Mouse (Mus musculus): ENCODE data around the gene Nell2.
"Not testable (repeated sequence)": the region's sequence is repeated elsewhere in the genome, so short reads cannot be mapped to it uniquely, and the experiment has no call there.

Gene Nell2

GRCm38 (mm10) chr15:95527948-95528861 is at the start of gene Nell2:
TSS of gene Nell2 (minus strand) at chr15:95528559.
- DNase-seq (ENCODE audit: low read depth, low spot score), result peak; percentile 34

GRCm38 (mm10) chr15:95574661-95575060 is 46.3 kb upstream of the Nell2 start:
- DNase-seq (ENCODE audit: low read depth, low spot score), result no peak

- no peak for DNase-seq (ENCODE audit: low read depth, low spot score)
Observed at GRCm38 (mm10) chr15:95569606-95570005, 41.2 kb upstream of the Nell2 start.

GRCm38 (mm10) chr15:95565160-95565559 is 36.8 kb upstream of the Nell2 start:
- no peak for DNase-seq (ENCODE audit: low read depth, low spot score)

GRCm38 (mm10) chr15:95561303-95561702 is 32.9 kb upstream of the Nell2 start:
- no peak for DNase-seq (ENCODE audit: low read depth, low spot score)

GRCm38 (mm10) chr15:95550011-95550410 is 21.7 kb upstream of the Nell2 start:
- DNase-seq (ENCODE audit: low read depth, low spot score), result no peak

- no peak for DNase-seq (ENCODE audit: low read depth, low spot score)
Observed at GRCm38 (mm10) chr15:95542632-95543031, 14.3 kb upstream of the Nell2 start.

- no peak for DNase-seq (ENCODE audit: low read depth, low spot score)
Observed at GRCm38 (mm10) chr15:95536724-95537123, 8.4 kb upstream of the Nell2 start.

- DNase-seq (ENCODE audit: low read depth, low spot score), result no peak
Observed at GRCm38 (mm10) chr15:95536230-95536629, 7.9 kb upstream of the Nell2 start.

GRCm38 (mm10) chr15:95534644-95535043 is 6.3 kb upstream of the Nell2 start:
- no peak for DNase-seq (ENCODE audit: low read depth, low spot score)

GRCm38 (mm10) chr15:95527461-95527947 is 855 bp downstream of the Nell2 start:
- no peak for DNase-seq (ENCODE audit: low read depth, low spot score)

- DNase-seq (ENCODE audit: low read depth, low spot score), result no peak
Observed at GRCm38 (mm10) chr15:95526626-95527411, 1.5 kb downstream of the Nell2 start.

GRCm38 (mm10) chr15:95525997-95526396 is 2.4 kb downstream of the Nell2 start:
- no peak for DNase-seq (ENCODE audit: low read depth, low spot score)

GRCm38 (mm10) chr15:95518204-95518603 is 10.2 kb downstream of the Nell2 start:
- no peak for DNase-seq (ENCODE audit: low read depth, low spot score)

- not testable (repeated sequence) for DNase-seq (ENCODE audit: low read depth, low spot score)
Observed at GRCm38 (mm10) chr15:95513306-95513705, 15.1 kb downstream of the Nell2 start.

- DNase-seq (ENCODE audit: low read depth, low spot score), result no peak
Observed at GRCm38 (mm10) chr15:95495666-95496065, 32.7 kb downstream of the Nell2 start.

GRCm38 (mm10) chr15:95495193-95495592 is 33.2 kb downstream of the Nell2 start:
- no peak for DNase-seq (ENCODE audit: low read depth, low spot score)

- no peak for DNase-seq (ENCODE audit: low read depth, low spot score)
Observed at GRCm38 (mm10) chr15:95492201-95492600, 36.2 kb downstream of the Nell2 start.

GRCm38 (mm10) chr15:95489174-95489573 is 39.2 kb downstream of the Nell2 start:
- no peak for DNase-seq (ENCODE audit: low read depth, low spot score)

- no peak for DNase-seq (ENCODE audit: low read depth, low spot score)
Observed at GRCm38 (mm10) chr15:95487961-95488360, 40.4 kb downstream of the Nell2 start.

GRCm38 (mm10) chr15:95482002-95482401 is 46.4 kb downstream of the Nell2 start:
- DNase-seq (ENCODE audit: low read depth, low spot score), result no peak

- no peak for DNase-seq (ENCODE audit: low read depth, low spot score)
Observed at GRCm38 (mm10) chr15:95481585-95481984, 46.8 kb downstream of the Nell2 start.
